Mouse (Mus musculus) thymus, postnatal 0 days (tissue): ENCODE measurements around the gene Srpr. TPM values are rescaled to one million over a fixed set of nuclear protein-coding genes. Genes with fewer than 3 reads are reported as not detected.

Experiments used
- DNase-seq: peaks from one replicate; pipeline ENCODE4 v3.0.0-alpha.2; 2015; ENCODE audit warnings: low spot score
- polyA plus RNA-seq: library from polyadenylated mRNA; unstranded; fragments of >200 nt; fragmentation: Nextera tagmentation; extraction: Ambion mirVana; gene quantifications from 2 replicates; pipeline ENCODE4 v1.2.1, GENCODE M21; 2015

Srpr gene
- polyA plus RNA-seq, 1 experiment from 2014 or later = 101 TPM

DNA sequence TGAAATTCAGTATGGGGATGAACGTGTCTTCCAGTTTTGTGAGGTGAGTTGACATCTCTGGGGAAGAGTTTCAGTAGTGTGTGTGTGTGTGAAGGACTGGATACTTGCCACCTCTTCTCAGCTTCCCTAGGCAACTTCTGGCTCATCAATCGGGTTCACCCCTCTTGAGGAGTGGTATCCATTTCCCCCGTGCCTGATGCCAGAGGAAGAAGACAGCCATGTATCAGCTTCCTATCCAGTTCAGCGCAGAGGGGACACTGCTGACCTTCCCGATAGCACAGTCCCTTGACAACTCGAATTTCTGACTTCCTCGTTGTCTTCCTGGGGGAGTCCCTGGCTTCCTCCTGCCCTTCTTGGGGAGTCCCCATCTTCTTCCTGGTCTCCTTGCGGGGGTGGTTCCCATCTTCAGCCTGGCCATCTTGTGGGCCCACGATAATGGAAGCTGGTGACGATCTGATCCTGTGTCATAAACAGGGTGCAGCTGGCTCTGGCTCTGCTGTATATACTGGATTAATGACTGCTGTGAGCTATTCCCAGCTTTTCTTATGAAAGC lies 12.5 kb upstream of the Srpr start:
- no peak for DNase-seq

DNA sequence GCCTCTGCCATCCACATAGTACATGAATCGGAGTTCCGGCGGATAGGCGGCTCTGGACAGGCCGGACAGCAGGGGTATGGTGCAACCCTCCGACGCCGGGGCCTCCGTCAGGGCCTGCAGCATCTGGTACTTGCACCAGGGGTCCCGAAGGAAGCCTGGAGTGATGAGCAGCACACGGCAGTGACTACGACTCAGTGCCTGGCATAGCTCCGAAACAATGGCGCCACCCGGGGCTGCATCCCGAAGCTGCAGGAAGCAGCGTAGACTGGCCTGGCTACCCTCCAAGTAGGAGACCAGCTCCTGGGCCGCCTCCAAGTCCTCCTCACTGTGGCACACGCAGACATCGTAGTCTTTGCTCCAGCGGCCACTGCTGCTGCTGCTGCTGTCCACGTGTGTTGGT lies 11.3 kb upstream of the Srpr start:
- DNase-seq = no peak

- DNase-seq = no peak
These were observed 6.9 kb upstream of the Srpr start for GRCm38 (mm10) chr9:35192983-35193542.

DNA sequence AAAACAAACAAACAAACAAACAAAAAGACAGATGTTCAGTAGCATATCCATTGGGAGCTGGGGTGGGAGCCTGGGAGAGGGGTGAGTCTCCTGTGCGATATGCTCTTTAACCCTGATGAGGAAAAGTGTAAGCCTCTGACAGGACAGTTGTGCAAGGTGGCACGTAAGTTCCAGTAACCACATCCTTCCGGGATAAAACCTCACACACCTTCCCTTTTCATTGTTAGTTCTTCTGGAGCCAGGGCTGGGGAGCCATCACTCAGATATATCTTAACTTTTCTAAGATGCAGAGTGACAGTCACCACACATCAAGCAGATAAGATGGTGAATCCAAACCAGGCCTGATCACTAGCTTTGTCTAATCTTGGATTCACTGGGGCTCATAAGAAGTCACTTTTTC lies 5.9 kb upstream of the Srpr start:
- peak; percentile 24 for DNase-seq

- no peak for DNase-seq
These were observed 2.4 kb upstream of the Srpr start for GRCm38 (mm10) chr9:35197625-35198024.

DNA sequence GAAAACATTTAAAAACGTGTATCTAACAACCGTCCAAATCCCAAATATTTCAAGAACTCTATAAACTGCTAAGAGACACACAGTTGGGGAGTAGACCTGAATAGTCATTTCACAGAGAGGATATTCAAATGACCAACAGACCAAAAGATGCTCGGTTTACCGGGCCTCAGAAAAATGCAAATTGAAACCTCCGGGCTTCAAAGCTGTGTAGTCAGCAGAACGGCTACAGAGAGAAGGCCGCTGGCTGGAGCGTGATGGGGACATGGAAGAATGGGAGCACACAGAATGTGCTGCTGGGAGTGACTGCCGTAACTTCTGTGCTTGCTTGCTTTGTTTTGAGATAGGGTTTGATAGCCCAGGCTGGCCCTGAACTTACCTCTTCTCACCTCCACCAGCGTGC lies 1.6 kb upstream of the Srpr start:
- DNase-seq = no peak

GRCm38 (mm10) chr9:35198945-35199771 lies 817 bp upstream of the Srpr start:
- DNase-seq = no peak

- no peak for DNase-seq
These were observed 620 bp downstream of the Srpr start for GRCm38 (mm10) chr9:35200529-35201060.

DNA sequence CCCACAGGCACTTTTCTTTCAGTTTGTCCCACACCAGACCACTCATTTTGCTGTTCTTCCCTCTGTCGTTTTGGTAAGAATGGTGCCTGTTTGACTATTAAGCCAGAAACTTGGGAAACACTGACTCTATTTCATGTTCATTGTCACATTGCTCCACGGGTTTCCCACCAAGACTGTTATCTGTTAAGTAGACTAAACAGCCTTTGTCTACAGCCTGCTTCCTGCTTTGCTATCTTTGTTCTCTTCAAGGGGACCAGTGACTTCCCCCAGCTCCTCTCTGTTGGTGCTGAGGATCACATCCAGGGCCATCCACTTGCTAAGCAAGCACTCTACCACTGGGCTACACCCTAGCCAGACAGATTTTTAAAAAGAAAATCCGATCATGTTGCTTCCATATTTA lies 3.6 kb downstream of the Srpr start:
- DNase-seq = no peak

GRCm38 (mm10) chr9:35204421-35204820 lies 4.4 kb downstream of the Srpr start:
- DNase-seq = no peak

DNA sequence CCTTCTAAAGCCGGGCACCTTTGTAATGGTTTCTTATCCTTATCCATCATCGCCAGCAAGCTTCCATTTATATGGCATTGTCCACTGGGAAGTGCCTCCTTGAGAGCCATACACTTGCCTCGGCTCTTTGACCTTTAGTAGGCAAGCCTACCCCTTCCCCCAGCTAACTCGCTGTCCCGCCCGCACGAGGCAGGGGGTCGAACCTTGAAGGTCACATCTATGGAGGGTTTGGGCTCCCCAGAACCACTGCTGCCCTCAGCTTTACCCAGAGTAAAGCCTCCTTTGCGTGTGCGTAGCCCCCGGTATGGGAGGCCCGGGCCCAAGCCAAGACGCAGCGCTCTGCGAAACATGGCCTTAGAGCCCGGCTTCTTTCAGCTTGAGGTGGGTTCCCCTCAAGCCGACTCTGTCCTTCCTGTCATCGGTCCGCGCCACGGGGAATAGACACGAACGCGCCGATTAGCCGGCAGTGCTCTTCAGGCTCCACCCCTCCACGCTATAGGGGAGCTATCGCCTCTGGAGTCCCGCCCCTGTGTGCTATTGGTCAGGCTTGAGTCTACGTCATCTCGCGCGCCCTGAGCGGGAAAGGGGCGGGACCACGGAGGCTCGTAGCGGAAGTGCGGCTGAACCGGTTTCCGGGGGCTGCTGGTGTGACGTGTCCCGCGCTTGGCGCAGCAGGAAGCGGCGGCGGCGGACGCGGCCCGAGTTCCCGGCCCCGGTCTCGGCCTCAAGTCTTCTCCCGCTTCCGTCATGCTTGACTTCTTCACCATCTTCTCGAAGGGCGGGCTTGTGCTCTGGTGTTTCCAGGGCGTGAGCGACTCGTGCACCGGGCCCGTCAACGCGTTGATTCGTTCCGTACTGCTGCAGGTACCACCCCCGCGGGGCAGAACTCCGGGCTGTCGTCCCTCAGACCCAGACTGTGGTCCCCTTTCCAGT lies 10.8 kb downstream of the Srpr start, which contains the start of gene Foxred1:
Gene Foxred1 (minus strand): TSS at position 514 of the 933 bp plus-strand sequence.
- peak; percentile 100 for DNase-seq

DNA sequence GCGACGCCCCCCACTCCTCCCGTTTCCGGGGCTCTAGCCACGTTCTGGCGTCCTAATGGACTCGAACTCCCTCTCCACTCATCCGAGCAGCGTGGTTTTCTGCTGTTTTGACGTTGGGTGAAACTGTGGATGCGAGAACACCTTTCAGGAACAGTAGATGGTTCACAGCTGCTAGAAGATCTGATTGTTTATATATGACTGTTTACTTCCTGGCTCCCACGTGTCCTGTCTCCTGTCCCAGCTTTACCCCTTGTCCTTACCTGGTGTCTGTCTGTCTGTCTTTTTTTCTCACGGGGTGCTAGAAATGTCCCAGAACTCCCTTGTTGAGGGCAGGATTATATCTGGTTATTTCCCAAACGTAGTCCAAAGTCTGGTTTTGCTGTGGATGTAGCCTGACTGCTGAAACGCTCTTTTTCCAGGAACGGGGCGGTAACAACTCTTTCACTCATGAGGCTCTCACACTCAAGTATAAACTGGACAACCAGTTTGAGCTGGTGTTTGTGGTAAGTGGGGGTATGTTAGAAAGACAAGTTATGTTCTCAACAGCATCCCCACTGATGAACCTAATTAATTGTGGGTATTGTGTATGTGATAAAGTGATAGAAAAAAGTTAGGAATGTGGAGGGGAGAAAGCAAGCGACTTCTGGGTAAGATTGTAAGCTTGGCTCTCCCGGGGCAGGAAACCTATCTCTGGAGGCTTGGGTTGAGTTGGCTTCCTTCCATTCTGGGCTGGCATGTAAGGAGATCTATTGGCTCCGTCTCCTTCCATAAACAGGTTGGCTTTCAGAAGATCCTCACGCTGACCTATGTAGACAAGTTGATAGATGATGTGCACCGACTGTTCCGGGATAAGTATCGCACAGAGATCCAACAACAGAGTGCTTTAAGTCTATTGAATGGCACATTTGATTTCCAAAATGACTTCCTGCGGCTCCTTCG lies 11.9 kb downstream of the Srpr start:
- DNase-seq = no peak

- no peak for DNase-seq
These were observed 18.0 kb downstream of the Srpr start for GRCm38 (mm10) chr9:35217963-35218362.

GRCm38 (mm10) chr9:35223466-35223865 lies 23.5 kb downstream of the Srpr start:
- no peak for DNase-seq

DNA sequence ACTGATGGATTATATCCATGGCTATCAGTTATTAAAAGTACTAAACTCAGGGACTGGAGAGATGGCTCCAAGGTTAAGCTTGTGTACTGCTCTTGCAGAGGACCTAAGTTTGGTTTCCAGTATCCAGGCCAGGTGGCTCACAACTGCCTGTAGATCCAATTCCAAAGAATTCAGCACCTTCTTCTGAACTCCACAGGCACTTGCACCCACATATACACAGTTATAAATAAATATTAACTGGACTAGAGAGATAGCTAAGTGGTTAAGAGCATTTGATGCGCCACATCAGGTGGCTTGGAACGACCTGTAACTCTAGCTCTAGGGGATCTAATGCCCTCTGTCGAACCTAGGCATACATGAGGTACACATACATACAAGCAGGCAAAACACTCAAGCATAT lies 28.7 kb downstream of the Srpr start:
- no peak for DNase-seq

- DNase-seq = no peak
These were observed 36.0 kb downstream of the Srpr start for GRCm38 (mm10) chr9:35235996-35236395.

GRCm38 (mm10) chr9:35238371-35238770 lies 38.4 kb downstream of the Srpr start:
- no peak for DNase-seq

DNA sequence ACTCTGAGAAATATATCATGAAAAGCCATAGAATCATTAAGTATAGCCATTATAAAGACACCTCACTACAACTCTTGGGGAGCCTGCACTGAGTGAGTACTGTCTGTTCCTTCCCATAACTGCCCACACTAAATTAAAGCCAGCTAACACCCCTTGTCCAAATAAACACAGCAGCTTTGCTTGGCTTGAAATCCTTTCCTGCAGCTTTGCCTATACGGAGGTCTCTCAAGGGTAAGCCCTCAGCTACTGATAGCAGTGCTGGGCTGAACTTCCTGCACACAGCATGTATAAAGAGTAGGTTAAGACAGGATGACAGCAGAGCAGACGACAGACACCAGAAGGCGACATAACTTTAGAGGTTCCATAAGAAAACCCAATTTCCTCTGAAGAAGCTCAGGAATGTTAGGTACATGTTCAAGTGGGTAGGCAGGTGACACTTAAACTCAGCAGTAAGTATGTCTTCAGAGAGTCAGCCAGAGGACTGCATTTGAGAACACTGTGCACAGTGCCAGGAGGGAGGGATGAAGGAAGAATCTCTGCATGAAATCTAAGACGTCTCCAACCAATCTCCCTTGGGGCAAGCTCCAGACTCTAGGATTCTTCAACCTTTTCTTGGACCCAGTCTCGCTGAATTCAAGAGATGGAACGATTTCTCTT lies 39.1 kb downstream of the Srpr start:
- DNase-seq = no peak

- DNase-seq = no peak
These were observed 39.8 kb downstream of the Srpr start for GRCm38 (mm10) chr9:35239734-35240133.

DNA sequence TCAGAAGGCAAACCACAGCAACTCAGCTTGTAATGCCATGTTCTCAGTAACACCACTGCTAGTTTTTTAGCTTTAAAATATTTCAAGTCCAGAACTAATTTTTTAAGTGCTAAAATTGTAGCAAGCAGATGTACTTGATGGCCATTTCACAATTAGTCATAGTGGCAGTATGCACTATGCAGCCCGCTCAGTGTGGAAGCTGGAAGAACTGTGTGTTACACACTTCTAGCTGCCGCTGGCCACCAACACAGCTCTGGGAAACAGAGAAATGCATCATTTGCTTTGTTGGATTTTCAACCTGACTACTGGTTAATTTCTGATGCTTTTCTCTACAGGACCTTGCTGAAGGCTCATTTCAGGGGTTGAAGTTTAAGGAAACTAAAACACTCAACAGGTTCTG lies 47.4 kb downstream of the Srpr start:
- no peak for DNase-seq
